Mouse (Mus musculus) skeletal muscle tissue, postnatal 0 days (tissue): ENCODE results near the gene Hes7. TPM values are rescaled to one million over a fixed set of nuclear protein-coding genes. Genes with fewer than 3 reads are reported as not detected.

Source experiments
- polyA plus RNA-seq: library from polyadenylated mRNA; unstranded; fragments of >200 nt; fragmentation: Nextera tagmentation; extraction: Ambion mirVana; gene quantifications from 2 replicates; pipeline ENCODE4 v1.2.1, GENCODE M21; 2015

Hes7 gene
- 0.26 TPM in 1 of 2 replicates, not detected in the other for polyA plus RNA-seq

GRCm38 (mm10) chr11:69120221-69121000 lies at the start of gene Hes7:
TSS of gene Hes7 (plus strand) at chr11:69120404.

GRCm38 (mm10) chr11:69070590-69071222 lies 49.5 kb upstream of the Hes7 start, which contains the start of gene Tmem107:
TSS of gene Tmem107 (plus strand) at chr11:69070806.

GRCm38 (mm10) chr11:69088103-69088855 lies 31.9 kb upstream of the Hes7 start, which contains the start of gene Vamp2:
TSS of gene Vamp2 (plus strand) at chr11:69088490.

GRCm38 (mm10) chr11:69094697-69095429 lies 25.3 kb upstream of the Hes7 start, which contains the start of gene Per1:
TSS of gene Per1 (plus strand) at chr11:69095217.

GRCm38 (mm10) chr11:69122336-69122951 lies 2.2 kb downstream of the Hes7 start, which contains the start of gene 9130213A22Rik:
TSS of gene 9130213A22Rik (minus strand) at chr11:69122589.

GRCm38 (mm10) chr11:69125852-69125918 lies 5.5 kb downstream of the Hes7 start, which contains the start of gene Aloxe3:
TSS of gene Aloxe3 (plus strand) at chr11:69125896.

GRCm38 (mm10) chr11:69156800-69157199 lies 36.6 kb downstream of the Hes7 start, which contains the start of gene Alox12b:
TSS of gene Alox12b (plus strand) at chr11:69156989.

Other genes with a start within 250 kb of the Hes7 start
- gene Ndel1, start 248.5 kb upstream of the Hes7 start, polyA plus RNA-seq: 87.5 and 89.5 TPM in 2 replicates
- 0.13 TPM in 1 of 2 replicates, not detected in the other for gene Rnf222, start 231.9 kb upstream of the Hes7 start, polyA plus RNA-seq
- gene Rpl26, start 218.8 kb upstream of the Hes7 start, polyA plus RNA-seq: 636 and 672 TPM in 2 replicates
- gene Odf4, start 193.3 kb upstream of the Hes7 start, polyA plus RNA-seq: not detected in 2 replicates
- 5.7 and 6.1 TPM in 2 replicates for gene Arhgef15, start 162.9 kb upstream of the Hes7 start, polyA plus RNA-seq
- 1.3 and 1.5 TPM in 2 replicates for gene Slc25a35, start 152.3 kb upstream of the Hes7 start, polyA plus RNA-seq
- 49.2 and 55.8 TPM in 2 replicates for gene Rangrf, start 145.2 kb upstream of the Hes7 start, polyA plus RNA-seq
- gene Pfas, start 111.9 kb upstream of the Hes7 start, polyA plus RNA-seq: 7.5 and 7.9 TPM in 2 replicates
- gene Ctc1, start 104.5 kb upstream of the Hes7 start, polyA plus RNA-seq: 12.5 and 13.5 TPM in 2 replicates
- gene Aurkb, start 74.8 kb upstream of the Hes7 start, polyA plus RNA-seq: 23.1 and 28.8 TPM in 2 replicates
- gene Borcs6, start 60.7 kb upstream of the Hes7 start, polyA plus RNA-seq: 10.3 and 13.3 TPM in 2 replicates
- 31.1 and 34.1 TPM in 2 replicates for gene Tmem107, start 49.6 kb upstream of the Hes7 start, polyA plus RNA-seq
- gene Vamp2, start 31.9 kb upstream of the Hes7 start, polyA plus RNA-seq: 67.9 and 70.2 TPM in 2 replicates
- gene Per1, start 25.2 kb upstream of the Hes7 start, polyA plus RNA-seq: 11.1 and 16.8 TPM in 2 replicates
- gene 9130213A22Rik, start 2.2 kb downstream of the Hes7 start, polyA plus RNA-seq: 0.12 and 0.56 TPM in 2 replicates
- 1.1 TPM in 1 of 2 replicates, not detected in the other for gene Aloxe3, start 5.5 kb downstream of the Hes7 start, polyA plus RNA-seq
- 2.2 TPM in 1 of 2 replicates, not detected in the other for gene Alox12b, start 36.6 kb downstream of the Hes7 start, polyA plus RNA-seq
- gene Alox8, start 77.4 kb downstream of the Hes7 start, polyA plus RNA-seq: 0.09 and 0.13 TPM in 2 replicates
- gene Gucy2e, start 116.6 kb downstream of the Hes7 start, polyA plus RNA-seq: 0.05 and 0.10 TPM in 2 replicates
- gene Cntrob, start 203.4 kb downstream of the Hes7 start, polyA plus RNA-seq: 5.5 and 7.0 TPM in 2 replicates
- gene Trappc1, start 203.6 kb downstream of the Hes7 start, polyA plus RNA-seq: 88.7 and 98.0 TPM in 2 replicates
- gene Kcnab3, start 205.9 kb downstream of the Hes7 start, polyA plus RNA-seq: 0.18 and 0.35 TPM in 2 replicates
- 2.1 and 6.3 TPM in 2 replicates for gene Rnf227, start 220.1 kb downstream of the Hes7 start, polyA plus RNA-seq
- gene Chd3, start 249.0 kb downstream of the Hes7 start, polyA plus RNA-seq: 11.1 and 13.0 TPM in 2 replicates